Mouse (Mus musculus): ENCODE results near the gene Arl8b.

DNA sequence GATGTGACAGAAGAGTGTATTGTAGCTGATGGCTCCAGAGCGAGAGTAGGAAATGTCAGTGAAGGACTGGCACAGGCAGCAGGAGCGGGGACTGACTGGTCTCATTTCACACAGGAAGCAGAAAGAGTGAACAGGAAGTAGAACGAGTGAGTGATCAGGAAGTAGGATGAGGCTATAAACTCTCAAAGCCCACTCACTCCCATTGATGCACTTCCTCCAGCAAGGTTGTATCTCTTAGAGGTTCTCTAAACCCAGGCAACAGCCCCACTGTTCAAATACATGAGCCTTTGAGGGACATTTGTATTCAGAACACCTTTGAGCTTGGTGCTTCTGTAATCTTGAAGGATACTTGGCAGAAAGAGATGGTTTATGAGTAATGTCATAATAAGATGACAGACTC is 61.2 kb downstream of the Arl8b start:
- TF ChIP-seq CTCF (conservative IDR thresholded peaks at IDR 0.05; ENCODE audit: low read length) (no peak), POU5F1 (IDR thresholded peaks at IDR 0.05; ENCODE audit: borderline replicate concordance, low read length) (no peak)
